Comparison of ENCODE assay signal across 8 mouse cellular contexts in the genomic region with DNA sequence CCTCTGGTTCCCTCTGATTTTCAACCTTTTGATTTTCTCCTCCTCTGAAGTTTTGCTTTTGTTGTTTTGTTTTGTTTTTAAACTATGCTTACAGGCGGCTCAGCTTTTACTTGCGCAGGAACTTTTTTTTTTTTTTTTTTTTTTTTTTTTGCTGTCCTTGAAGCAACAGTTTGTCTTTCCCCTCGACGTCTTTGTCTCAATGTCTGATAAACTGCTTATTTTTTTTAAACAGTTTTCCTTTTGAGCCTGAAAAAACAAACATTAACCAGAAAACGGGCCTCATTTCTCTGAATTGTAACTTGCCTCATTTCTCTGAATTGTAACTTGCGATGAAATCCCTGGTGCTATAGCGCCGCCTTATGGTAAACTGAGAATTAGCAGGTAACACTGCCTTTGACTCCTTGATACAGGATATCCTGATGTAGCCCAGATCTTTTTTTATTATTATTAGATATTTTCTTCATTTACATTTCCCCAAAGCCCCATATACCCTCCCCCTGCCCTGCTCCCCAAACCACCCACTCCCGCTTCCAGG. TPM values are rescaled to one million over a fixed set of nuclear protein-coding genes. Genes with fewer than 3 reads are reported as not detected.
DNase-seq lines count a peak whose midpoint lies in the region; TF ChIP-seq lines count a peak whose summit lies in the region.

No protein-coding gene starts in this region.

- H3K4me3 ChIP-seq in cortical plate, adult 2 months (ENCODE audit: insufficient read depth, low read length), result no peak overlapping the region

- no peaks in the 10 kb centered on the region for H3K4me1 ChIP-seq in cortical plate, adult 2 months (ENCODE audit: control insufficient read depth, insufficient read depth, low read length)

- intact Hi-C loops in gastrocnemius, postnatal 14 days (cut with DNase I; ENCODE audit: low total_unique reads), result no loop called here

- DNase-seq in gastrocnemius, postnatal 10 days, result peak; percentile 18
- no peak for DNase-seq in gastrocnemius, postnatal 14 days
- peak; percentile 56 for DNase-seq in 3T3-L1 (ENCODE audit: low read depth, low spot score)
- peak; percentile 75 for DNase-seq in NIH3T3 (ENCODE audit: low read depth)
- peak; percentile 64 to 69 for DNase-seq in kidney, postnatal 4 days
- peak; percentile 25 for DNase-seq in lung, postnatal 25 days (ENCODE audit: low spot score)
- no peak for DNase-seq in MN1 (ENCODE audit: low spot score)

- no peak overlapping the region for H3K27ac ChIP-seq in cortical plate, adult 2 months (ENCODE audit: insufficient read depth, low read length)

- peak; percentile 60; the same call in 1 of the 2 replicates for TF ChIP-seq CTCF in cortical plate, adult 2 months (IDR thresholded peaks at IDR 0.05; ENCODE audit: extremely low read depth, insufficient read depth, low read length)

- no peak for TF ChIP-seq POLR2A in cortical plate, adult 2 months (IDR thresholded peaks at IDR 0.05; ENCODE audit: extremely low read depth, insufficient read depth, low read length)

RNA-seq across cellular contexts. Expression of a gene that starts 52.0 kb away (rescaled TPM):
- 10 to 100 TPM; 58.4 to 60.2 TPM for total RNA-seq in gastrocnemius, postnatal 10 days (2021)
- 10 to 100 TPM; 48.8 to 50.8 TPM for total RNA-seq in gastrocnemius, postnatal 14 days (2021)
- polyA plus RNA-seq in cortical plate, adult 2 months (2012; rRNA removed), result 58.5 and 60.2 TPM in 2 replicates

Comparison
In these comparisons a context has a peak if more than half of its experiments do, and no peak if none do; other contexts are left out.
1. DNase-seq: peak in gastrocnemius, postnatal 10 days (single experiment), 3T3-L1 (single experiment), NIH3T3 (single experiment), kidney, postnatal 4 days (2 of 2) and lung, postnatal 25 days (single experiment); none in gastrocnemius, postnatal 14 days (single experiment) and MN1 (single experiment).